Mouse (Mus musculus) limb, embryonic 14.5 days (tissue): ENCODE measurements at regions not wholly inside any gene's neighbourhood (a gene's known extent, or its start where the extent isn't known, plus 50 kb on each side); places are given as distances from the start of the nearest gene placed in this dataset.

Experiments
- ATAC-seq: fragments of 200-750 bp; cut with Nextera tagmentation; 2 replicates; pipeline ENCODE4 v1.8.0; 2017; ENCODE audit warnings: low read depth, moderate number of reproducible peaks, moderate TSS enrichment; ENCODE audit not compliant: low FRiP score
- DNase-seq: peaks from one replicate; pipeline ENCODE4 v3.0.0-alpha.2; 2015; ENCODE audit warnings: low spot score
- H3K27ac ChIP-seq: fragments of 300-500 bp; sonication (generic); replicated peaks from 2 replicates; pipeline ENCODE4 v1.5.1; 2014; ENCODE audit warnings: low read depth, mild to moderate bottlenecking, low read length, moderate library complexity, mixed read lengths
- H3K27me3 ChIP-seq: fragments of 300-500 bp; sonication (generic); 2 replicates; pipeline ENCODE4 v1.6.1; 2014; ENCODE audit warnings: low read length, mixed read lengths; ENCODE audit not compliant: control insufficient read depth, insufficient read depth
- H3K36me3 ChIP-seq: fragments of 300-500 bp; sonication (generic); 2 replicates; pipeline ENCODE4 v1.6.1; 2014; ENCODE audit warnings: mild to moderate bottlenecking, low read length, moderate library complexity, mixed read lengths; ENCODE audit not compliant: control insufficient read depth, insufficient read depth
- H3K4me1 ChIP-seq: fragments of 300-500 bp; sonication (generic); 2 replicates; pipeline ENCODE4 v1.6.1; 2014; ENCODE audit warnings: antibody characterized with exemption, low read length, mixed read lengths; ENCODE audit not compliant: control insufficient read depth, insufficient read depth
- H3K4me2 ChIP-seq: fragments of 300-500 bp; sonication (generic); replicated peaks from 2 replicates; pipeline ENCODE4 v1.6.1; 2014; ENCODE audit warnings: low read depth, mild to moderate bottlenecking, low read length, moderate library complexity; ENCODE audit not compliant: severe bottlenecking
- H3K4me3 ChIP-seq: fragments of 300-500 bp; sonication (generic); replicated peaks from 2 replicates; pipeline ENCODE4 v1.5.1; 2014; ENCODE audit warnings: low read length
- H3K9ac ChIP-seq: fragments of 300-500 bp; sonication (generic); 2 replicates; pipeline ENCODE4 v1.6.1; 2014; ENCODE audit warnings: mild to moderate bottlenecking, low read depth, low read length, moderate library complexity; ENCODE audit not compliant: severe bottlenecking
- H3K9me3 ChIP-seq: fragments of 300-500 bp; sonication (generic); 2 replicates; pipeline ENCODE4 v1.6.1; 2016; ENCODE audit warnings: low read length; ENCODE audit not compliant: control insufficient read depth
- POLR2A ChIP-seq: fragments of 200-500 bp; IDR thresholded peaks from 2 replicates; pipeline ENCODE4 v1.8.0; 2012; ENCODE audit warnings: inconsistent platforms, mild to moderate bottlenecking, moderate library complexity, borderline replicate concordance; ENCODE audit not compliant: insufficient read depth, insufficient read length; ENCODE audit errors: extremely low read depth
- WGBS: fragments of 180-500 bp; shearing (Covaris S2); extraction: QIAGEN DNeasy Blood & Tissue Kit; methylation state at CpG from one replicate; pipeline ENCODE4 v1.1.7; 2014; 5-methylcytosine and 5-hydroxymethylcytosine counted together

- ATAC-seq (no peak), DNase-seq (no peak)
- TF ChIP-seq POLR2A: no peak
- H3K27me3 ChIP-seq: no peaks in the 10 kb centered on the region
- H3K4me1 ChIP-seq: no peaks in the 10 kb centered on the region
- H3K4me3 ChIP-seq: no peak overlapping the region
- no peaks in the 10 kb centered on the region for H3K9me3 ChIP-seq
- H3K4me2 ChIP-seq: no peak overlapping the region
- H3K9ac ChIP-seq: no peak overlapping the region
- H3K27ac ChIP-seq: no peak overlapping the region
- no peaks in the 10 kb centered on the region for H3K36me3 ChIP-seq
Measured at GRCm38 (mm10) chr14:111297796-111298195, 377.1 kb upstream of the Slitrk5 start.

GRCm38 (mm10) chr14:111330570-111330969 is 344.3 kb upstream of the Slitrk5 start:
- Histone ChIP-seq H3K27me3 (no peaks in the 10 kb centered on the region), H3K4me1 (no peaks in the 10 kb centered on the region), H3K27ac (no peak overlapping the region), H3K9ac (no peak overlapping the region), H3K4me3 (no peak overlapping the region), H3K9me3 (no peaks in the 10 kb centered on the region), H3K4me2 (no peak overlapping the region), H3K36me3 (no peaks in the 10 kb centered on the region)
- DNase-seq (no peak), ATAC-seq (no peak)
- no peak for TF ChIP-seq POLR2A
- WGBS: 92% methylated on average over 3 of the region's 3 CpGs

- Histone ChIP-seq H3K27me3 (no peaks in the 10 kb centered on the region), H3K4me1 (no peaks in the 10 kb centered on the region), H3K27ac (no peak overlapping the region), H3K9ac (no peak overlapping the region), H3K36me3 (no peaks in the 10 kb centered on the region), H3K4me2 (no peak overlapping the region), H3K9me3 (no peaks in the 10 kb centered on the region), H3K4me3 (no peak overlapping the region)
- WGBS: 73% methylated on average over 5 of the region's 5 CpGs
- ATAC-seq: no peak
- DNase-seq: no peak
- TF ChIP-seq POLR2A: no peak
Measured at GRCm38 (mm10) chr14:111353518-111353917, 321.4 kb upstream of the Slitrk5 start.

GRCm38 (mm10) chr14:111396803-111397202 is 278.1 kb upstream of the Slitrk5 start:
- H3K36me3 ChIP-seq: no peaks in the 10 kb centered on the region
- DNase-seq: no peak
- H3K4me2 ChIP-seq: no peak overlapping the region
- H3K27me3 ChIP-seq: no peaks in the 10 kb centered on the region
- no peak for TF ChIP-seq POLR2A
- no peak overlapping the region for H3K4me3 ChIP-seq
- no peaks in the 10 kb centered on the region for H3K9me3 ChIP-seq
- no peak overlapping the region for H3K27ac ChIP-seq
- no peak overlapping the region for H3K9ac ChIP-seq
- no peak for ATAC-seq
- 19% methylated on average over 1 of the region's 1 CpGs for WGBS
- H3K4me1 ChIP-seq: peaks cover 3% of the 10 kb centered on the region; the same call in 1 of the 2 replicates

- Histone ChIP-seq H3K27ac (no peak overlapping the region), H3K27me3 (no peaks in the 10 kb centered on the region), H3K4me2 (no peak overlapping the region), H3K4me3 (no peak overlapping the region), H3K9ac (no peak overlapping the region), H3K4me1 (no peaks in the 10 kb centered on the region), H3K36me3 (no peaks in the 10 kb centered on the region), H3K9me3 (no peaks in the 10 kb centered on the region)
- DNase-seq (no peak), ATAC-seq (no peak)
- TF ChIP-seq POLR2A: no peak
- 47% methylated on average over 3 of the region's 3 CpGs for WGBS
Measured at GRCm38 (mm10) chr14:111400809-111401208, 274.1 kb upstream of the Slitrk5 start.

- Histone ChIP-seq H3K27ac (no peak overlapping the region), H3K4me3 (no peak overlapping the region), H3K9ac (no peak overlapping the region), H3K4me2 (no peak overlapping the region), H3K4me1 (no peaks in the 10 kb centered on the region), H3K27me3 (no peaks in the 10 kb centered on the region), H3K9me3 (no peaks in the 10 kb centered on the region), H3K36me3 (no peaks in the 10 kb centered on the region)
- TF ChIP-seq POLR2A: no peak
- WGBS: 30% methylated on average over 1 of the region's 1 CpGs
- DNase-seq: no peak
- ATAC-seq: no peak
Measured at GRCm38 (mm10) chr14:111402538-111402937, 272.4 kb upstream of the Slitrk5 start.
